Mouse (Mus musculus) v-Abl transformed pro-B cells (cell line): ENCODE results near the gene Ldlrad3.

Source experiments
- in situ Hi-C, 2 experiments: fragments of 400-800 bp; cut with MboI; formaldehyde crosslinking; loops; one replicate each; pipeline ENCODE4 v1.15.1; 2025; ENCODE audit not compliant: unreplicated experiment in 2 of 2

Ldlrad3 gene

DNA sequence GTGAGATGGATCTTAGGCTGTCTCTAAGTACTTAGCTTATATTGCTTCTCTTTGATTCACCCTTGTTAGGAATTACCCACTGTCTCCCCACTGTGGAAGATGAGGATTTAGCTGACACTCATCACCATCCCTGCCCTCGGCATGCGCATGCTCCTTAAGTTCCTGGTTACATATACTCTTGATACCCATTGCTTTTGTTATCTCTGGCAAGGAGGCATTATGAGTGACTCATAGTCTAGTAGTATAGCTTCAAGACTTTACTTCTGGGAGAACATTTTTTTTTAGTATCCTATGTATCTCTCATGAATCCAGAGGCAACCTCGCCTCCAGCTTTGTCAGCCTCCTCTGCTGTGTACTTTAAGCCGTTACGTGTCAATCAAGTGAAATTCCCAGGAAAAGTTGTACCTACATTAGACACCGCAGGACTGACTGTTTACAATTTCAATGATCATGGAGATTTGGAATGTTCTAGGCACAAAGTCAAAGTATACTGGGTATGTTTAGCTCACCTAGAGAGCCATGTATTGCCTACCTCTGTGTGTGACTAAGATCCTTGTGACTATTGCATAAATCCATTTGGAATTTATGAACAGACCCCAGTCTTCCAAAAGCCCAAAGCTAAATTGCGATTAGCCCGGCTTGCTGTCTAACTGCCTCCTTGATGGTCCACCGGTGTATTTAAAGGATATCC is 202.2 kb downstream of the Ldlrad3 start:
- in situ Hi-C loops, result no loop called here

GRCm38 (mm10) chr2:101983082-101983852 is 202.9 kb downstream of the Ldlrad3 start:
- in situ Hi-C loops, result no loop called here

- in situ Hi-C loops, result no loop called here
Measured at GRCm38 (mm10) chr2:101981964-101982498, 204.2 kb downstream of the Ldlrad3 start.

GRCm38 (mm10) chr2:101981211-101981610 is 205.0 kb downstream of the Ldlrad3 start:
- in situ Hi-C loops, result no loop called here

DNA sequence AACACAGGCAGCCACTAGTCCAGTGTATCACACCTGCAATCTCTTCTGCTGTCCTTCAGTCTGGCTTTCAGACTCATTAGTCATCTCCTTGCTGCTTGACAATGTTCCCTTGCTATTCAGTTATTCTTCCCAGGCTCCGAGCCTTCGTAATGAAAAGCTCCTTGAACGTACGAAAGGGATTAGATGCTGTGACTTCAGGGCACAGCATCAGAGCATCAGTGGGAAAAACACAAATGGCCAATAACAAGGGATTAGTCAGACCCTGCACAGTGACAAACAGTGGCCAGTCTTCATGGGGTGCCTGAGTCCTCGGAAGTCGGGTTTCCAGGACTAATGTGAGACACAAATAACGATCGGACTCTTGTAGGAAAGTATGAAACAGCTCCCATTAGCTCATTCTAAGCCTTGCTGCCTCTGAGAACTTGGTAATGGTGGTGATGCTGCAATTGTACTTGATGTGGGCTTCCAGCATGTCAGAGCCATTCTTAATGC is 205.7 kb downstream of the Ldlrad3 start:
- in situ Hi-C loops, result no loop called here

- in situ Hi-C loops, result no loop called here
Measured at GRCm38 (mm10) chr2:101978534-101979525, 207.4 kb downstream of the Ldlrad3 start.

GRCm38 (mm10) chr2:101976399-101977064 is 209.7 kb downstream of the Ldlrad3 start:
- in situ Hi-C loops, result no loop called here

DNA sequence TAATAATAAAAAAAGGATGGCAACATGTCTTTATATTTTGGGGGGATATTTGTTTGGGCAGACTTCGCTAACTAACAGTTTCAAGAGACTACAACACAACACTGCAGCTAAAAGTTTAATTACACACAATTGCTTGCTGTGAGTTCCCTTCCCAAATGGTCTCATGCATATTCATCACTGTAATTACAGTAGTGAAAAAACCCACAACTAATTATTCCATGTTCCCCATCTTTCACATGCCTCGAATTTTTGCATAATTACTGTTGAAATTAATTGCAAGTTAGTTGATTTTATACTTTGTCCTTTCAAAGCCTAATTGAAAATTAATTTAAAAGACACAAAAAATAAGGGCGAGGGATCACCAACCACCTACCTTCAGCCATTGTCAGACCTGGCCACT is 212.4 kb downstream of the Ldlrad3 start:
- in situ Hi-C loops, result no loop called here

DNA sequence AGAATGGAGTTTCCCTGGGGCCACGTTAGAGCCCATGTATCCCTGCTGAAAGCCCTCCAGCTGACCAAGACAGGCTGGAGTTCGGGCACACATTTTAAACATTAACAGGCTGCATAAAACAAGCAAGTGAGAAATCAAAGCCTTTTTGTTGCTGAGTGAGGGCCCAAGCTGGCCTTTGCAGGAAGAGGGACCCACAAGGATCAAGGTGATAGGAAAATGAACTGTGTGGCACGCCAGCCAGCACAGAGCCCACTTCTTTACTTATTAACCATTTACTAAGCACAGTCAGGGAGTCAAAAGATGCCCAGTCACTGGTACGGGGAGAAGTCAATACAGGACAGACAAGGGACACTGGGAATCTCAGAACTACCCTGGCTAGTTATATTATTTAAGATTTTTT is 218.6 kb downstream of the Ldlrad3 start:
- in situ Hi-C loops, result no loop called here

GRCm38 (mm10) chr2:101967152-101967551 is 219.0 kb downstream of the Ldlrad3 start:
- in situ Hi-C loops, result no loop called here

- in situ Hi-C loops, result no loop called here
Measured at GRCm38 (mm10) chr2:101966017-101966416, 220.2 kb downstream of the Ldlrad3 start.

GRCm38 (mm10) chr2:101965515-101965914 is 220.7 kb downstream of the Ldlrad3 start:
- in situ Hi-C loops, result no loop called here

DNA sequence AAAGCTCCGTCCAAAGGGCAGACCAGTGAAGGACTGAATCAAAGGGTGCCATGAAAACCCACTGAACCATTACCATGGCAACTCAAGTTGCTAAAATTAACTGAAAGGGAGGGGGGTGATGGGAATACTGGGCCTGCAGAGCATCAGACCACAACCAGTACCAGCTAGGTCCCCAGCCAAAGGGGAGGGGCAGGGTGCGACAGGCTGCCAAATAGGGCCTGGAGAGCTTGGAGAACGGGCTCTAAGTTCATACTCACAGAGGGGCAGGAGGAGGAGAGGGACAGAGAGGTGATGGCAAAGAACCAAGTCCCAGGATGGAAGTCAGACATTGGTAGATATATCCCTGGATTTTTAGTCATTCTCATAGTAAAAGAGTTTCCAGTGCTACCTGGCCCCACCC is 222.8 kb downstream of the Ldlrad3 start:
- in situ Hi-C loops, result no loop called here

GRCm38 (mm10) chr2:101962349-101962748 is 223.8 kb downstream of the Ldlrad3 start:
- in situ Hi-C loops, result no loop called here

- in situ Hi-C loops, result no loop called here
Measured at GRCm38 (mm10) chr2:101961391-101961790, 224.8 kb downstream of the Ldlrad3 start.

GRCm38 (mm10) chr2:101960658-101961057 is 225.5 kb downstream of the Ldlrad3 start:
- in situ Hi-C loops, result no loop called here

DNA sequence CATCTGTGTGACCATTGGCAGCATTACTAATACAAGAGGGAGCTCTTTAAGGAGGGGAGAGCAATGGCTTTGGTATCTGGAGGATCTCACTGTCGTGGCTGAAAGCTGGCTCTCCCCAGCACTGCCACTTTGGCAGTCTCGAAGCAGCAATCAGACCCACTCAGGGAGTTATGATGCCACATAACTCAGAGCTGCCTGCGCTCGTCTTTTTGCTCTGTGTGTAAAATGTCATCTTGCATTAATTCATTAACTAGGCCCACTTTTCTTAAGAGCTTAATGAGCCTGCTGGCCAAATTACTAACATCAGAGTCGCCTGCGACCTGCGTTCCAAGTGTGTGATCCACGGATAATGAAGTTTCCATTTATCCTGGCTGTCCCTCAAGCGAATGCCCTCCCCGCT is 230.1 kb downstream of the Ldlrad3 start:
- in situ Hi-C loops, result no loop called here

DNA sequence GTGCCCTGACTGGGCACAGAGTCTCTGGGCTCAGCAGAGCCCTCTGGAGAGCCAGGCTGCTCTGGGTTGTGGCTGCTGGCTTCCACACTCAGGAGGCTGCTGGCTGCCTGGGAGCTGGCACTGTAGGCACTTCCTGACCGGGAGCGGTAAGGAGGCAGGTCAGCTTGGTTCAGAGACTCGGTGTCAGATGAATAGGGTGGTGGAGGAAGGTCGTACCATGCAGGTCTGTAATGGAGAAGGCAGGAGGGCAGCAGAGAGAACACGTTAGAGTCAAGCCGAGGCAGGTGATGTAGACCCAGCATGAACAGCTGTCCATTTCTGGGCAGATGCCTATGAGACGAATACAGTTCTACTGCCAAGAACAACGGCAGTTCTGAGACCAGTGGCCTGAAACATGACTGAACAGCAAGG is 233.2 kb downstream of the Ldlrad3 start:
- in situ Hi-C loops, result no loop called here

DNA sequence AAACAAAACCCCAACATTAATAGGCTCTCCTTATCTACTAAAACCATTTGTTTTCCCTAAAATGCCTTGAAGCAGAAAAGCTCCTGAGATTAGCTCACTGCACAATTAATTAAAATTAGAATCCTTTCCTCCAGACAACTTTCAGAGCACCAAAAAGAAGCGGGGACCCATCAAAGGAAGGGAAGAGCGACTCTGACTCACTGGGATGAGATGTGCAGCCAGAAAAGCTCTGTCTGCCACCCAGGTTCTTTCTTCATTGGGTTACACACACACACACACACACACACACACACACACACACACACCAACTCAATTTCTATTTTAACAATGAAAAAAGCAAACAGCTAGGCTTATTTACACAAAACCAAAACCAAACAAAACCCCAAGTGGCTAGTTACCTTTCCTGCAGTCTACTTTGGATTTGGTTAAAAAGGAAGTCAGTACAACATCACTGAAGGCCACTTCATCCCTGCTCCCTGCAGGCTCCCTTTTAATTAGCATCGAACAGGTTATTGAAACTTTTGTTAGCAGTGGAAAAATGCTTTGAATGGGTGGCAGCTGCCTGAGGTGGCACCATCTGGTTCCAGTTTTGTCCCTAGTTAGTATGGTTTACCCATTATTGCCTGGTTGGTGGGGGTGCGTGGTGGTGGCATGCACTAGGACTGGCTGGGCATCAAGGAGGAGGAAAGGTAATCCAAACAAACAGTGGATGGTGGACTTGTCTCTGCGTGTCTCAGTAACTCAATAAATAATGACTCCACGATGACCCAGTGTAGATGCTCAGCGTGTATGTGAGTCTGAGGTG is 235.3 kb downstream of the Ldlrad3 start:
- in situ Hi-C loops, result no loop called here
